Mouse (Mus musculus): Measurements from ENCODE around the gene Cdk14.

GRCm38 (mm10) chr5:4756871-4757711 lies 663.0 kb downstream of the Cdk14 start:
- TF ChIP-seq CTCF (IDR thresholded peaks at IDR 0.05; ENCODE audit: borderline replicate concordance, insufficient read depth, low read depth, low read length) (no peak), POLR2A (IDR thresholded peaks at IDR 0.05; ENCODE audit: borderline replicate concordance, insufficient read depth, low read length) (no peak)

All from cerebellum, adult 2 months (tissue).